Mouse (Mus musculus): ENCODE data around the gene Rin1. TPM values are rescaled to one million over a fixed set of nuclear protein-coding genes. Genes with fewer than 3 reads are reported as not detected.
A peak's percentile ranks its signal among the peaks of the same experiment; 100 is the strongest.

Gene Rin1
- total RNA-seq, 1 experiment, result 16.5 TPM

- H3K36me3 ChIP-seq (ENCODE audit: control insufficient read depth, insufficient read depth, low read length, poor library complexity, severe bottlenecking), result peaks cover 12% of the 10 kb centered on the region
- DNase-seq (ENCODE audit: low read depth, low spot score), result peak; percentile 95
- no peak for TF ChIP-seq ZC3H11A (IDR thresholded peaks at IDR 0.05; ENCODE audit: borderline replicate concordance, low read depth, low read length)
- TF ChIP-seq CHD2 (IDR thresholded peaks at IDR 0.05; ENCODE audit: low read depth, low read length), result no peak
- TF ChIP-seq ZNF384 (IDR thresholded peaks at IDR 0.05; ENCODE audit: low read depth, low read length), result no peak
- TF ChIP-seq HCFC1 (IDR thresholded peaks at IDR 0.05; ENCODE audit: borderline replicate concordance, insufficient read depth, low read length), result no peak; the same call in 1 of the 2 replicates
- no peak for TF ChIP-seq MAFK (IDR thresholded peaks at IDR 0.05; ENCODE audit: insufficient read depth, low read depth, low read length)
- no peak overlapping the region for H3K4me3 ChIP-seq (ENCODE audit: insufficient read depth in 1 of 2, low read depth in 1 of 2, low read length in 2 of 2, poor library complexity in 1 of 2, severe bottlenecking in 1 of 2)
- H3K9me3 ChIP-seq (ENCODE audit: control insufficient read depth, insufficient read depth, low read depth, low read length), result no peaks in the 10 kb centered on the region
- no peak overlapping the region for H3K9ac ChIP-seq (ENCODE audit: insufficient read depth, low read depth, low read length, poor library complexity, severe bottlenecking)
- in situ Hi-C loops (cut with MboI; ENCODE audit: low sequenced_read_pairs in 2 of 2, unreplicated experiment in 2 of 2), result no loop called here
- peaks cover 0 to 17% of the 10 kb centered on the region in 2 experiments; a peak in 1 of 4 replicates for H3K4me1 ChIP-seq (ENCODE audit: control insufficient read depth in 2 of 2, insufficient read depth in 2 of 2, low read length in 2 of 2, poor library complexity in 1 of 2)
- no peak overlapping the region for H3K27ac ChIP-seq (ENCODE audit: insufficient read depth, low read depth, low read length, poor library complexity, severe bottlenecking)
Observed at GRCm38 (mm10) chr19:5094243-5094632, 44.0 kb downstream of the Rin1 start.

- no peak for DNase-seq (ENCODE audit: low read depth, low spot score)
- Histone ChIP-seq H3K9ac (ENCODE audit: insufficient read depth, low read depth, low read length, poor library complexity, severe bottlenecking) (no peak overlapping the region), H3K4me3 (ENCODE audit: insufficient read depth in 1 of 2, low read depth in 1 of 2, low read length in 2 of 2, poor library complexity in 1 of 2, severe bottlenecking in 1 of 2) (no peak overlapping the region)
Observed at GRCm38 (mm10) chr19:5094746-5095417, 44.6 kb downstream of the Rin1 start.

GRCm38 (mm10) chr19:5095887-5096474, 45.7 kb downstream of the Rin1 start:
- no peaks in the 10 kb centered on the region for H3K9me3 ChIP-seq (ENCODE audit: control insufficient read depth, insufficient read depth, low read depth, low read length)
- no peak for DNase-seq (ENCODE audit: low read depth, low spot score)
- TF ChIP-seq HCFC1 (IDR thresholded peaks at IDR 0.05; ENCODE audit: borderline replicate concordance, insufficient read depth, low read length) (no peak), MAFK (IDR thresholded peaks at IDR 0.05; ENCODE audit: insufficient read depth, low read depth, low read length) (no peak), CHD2 (IDR thresholded peaks at IDR 0.05; ENCODE audit: low read depth, low read length) (no peak), ZC3H11A (IDR thresholded peaks at IDR 0.05; ENCODE audit: borderline replicate concordance, low read depth, low read length) (no peak), ZNF384 (IDR thresholded peaks at IDR 0.05; ENCODE audit: low read depth, low read length) (no peak)
- in situ Hi-C loops (cut with MboI; ENCODE audit: low sequenced_read_pairs in 2 of 2, unreplicated experiment in 2 of 2), result no loop called here
- H3K27ac ChIP-seq (ENCODE audit: insufficient read depth, low read depth, low read length, poor library complexity, severe bottlenecking), result no peak overlapping the region
- H3K4me3 ChIP-seq (ENCODE audit: insufficient read depth in 1 of 2, low read depth in 1 of 2, low read length in 2 of 2, poor library complexity in 1 of 2, severe bottlenecking in 1 of 2), result no peak overlapping the region
- H3K36me3 ChIP-seq (ENCODE audit: control insufficient read depth, insufficient read depth, low read length, poor library complexity, severe bottlenecking), result peaks cover 24% of the 10 kb centered on the region
- H3K4me1 ChIP-seq (ENCODE audit: control insufficient read depth in 2 of 2, insufficient read depth in 2 of 2, low read length in 2 of 2, poor library complexity in 1 of 2), result peaks cover 0 to 18% of the 10 kb centered on the region in 2 experiments; a peak in 1 of 4 replicates
- no peak overlapping the region for H3K9ac ChIP-seq (ENCODE audit: insufficient read depth, low read depth, low read length, poor library complexity, severe bottlenecking)

More at GRCm38 (mm10) chr19:5094746-5095417, 44.6 kb downstream of the Rin1 start:
- in situ Hi-C loops (cut with MboI; ENCODE audit: low sequenced_read_pairs in 2 of 2, unreplicated experiment in 2 of 2), result no loop called here
- H3K36me3 ChIP-seq (ENCODE audit: control insufficient read depth, insufficient read depth, low read length, poor library complexity, severe bottlenecking), result peaks cover 15% of the 10 kb centered on the region
- peaks cover 0 to 18% of the 10 kb centered on the region in 2 experiments; a peak in 1 of 4 replicates for H3K4me1 ChIP-seq (ENCODE audit: control insufficient read depth in 2 of 2, insufficient read depth in 2 of 2, low read length in 2 of 2, poor library complexity in 1 of 2)
- no peaks in the 10 kb centered on the region for H3K9me3 ChIP-seq (ENCODE audit: control insufficient read depth, insufficient read depth, low read depth, low read length)
- TF ChIP-seq ZC3H11A (IDR thresholded peaks at IDR 0.05; ENCODE audit: borderline replicate concordance, low read depth, low read length) (no peak), CHD2 (IDR thresholded peaks at IDR 0.05; ENCODE audit: low read depth, low read length) (no peak), HCFC1 (IDR thresholded peaks at IDR 0.05; ENCODE audit: borderline replicate concordance, insufficient read depth, low read length) (no peak), ZNF384 (IDR thresholded peaks at IDR 0.05; ENCODE audit: low read depth, low read length) (no peak), MAFK (IDR thresholded peaks at IDR 0.05; ENCODE audit: insufficient read depth, low read depth, low read length) (no peak)
- no peak overlapping the region for H3K27ac ChIP-seq (ENCODE audit: insufficient read depth, low read depth, low read length, poor library complexity, severe bottlenecking)

GRCm38 (mm10) chr19:5097521-5098362, 47.5 kb downstream of the Rin1 start:
- Histone ChIP-seq H3K27ac (ENCODE audit: insufficient read depth, low read depth, low read length, poor library complexity, severe bottlenecking) (no peak overlapping the region), H3K4me3 (ENCODE audit: insufficient read depth in 1 of 2, low read depth in 1 of 2, low read length in 2 of 2, poor library complexity in 1 of 2, severe bottlenecking in 1 of 2) (peak overlapping the region; percentile 64 to 72; a peak in 3 of 4 replicates), H3K4me1 (ENCODE audit: control insufficient read depth in 2 of 2, insufficient read depth in 2 of 2, low read length in 2 of 2, poor library complexity in 1 of 2) (peaks cover 0 to 20% of the 10 kb centered on the region in 2 experiments; a peak in 1 of 4 replicates), H3K9ac (ENCODE audit: insufficient read depth, low read depth, low read length, poor library complexity, severe bottlenecking) (peak overlapping the region; percentile 74), H3K36me3 (ENCODE audit: control insufficient read depth, insufficient read depth, low read length, poor library complexity, severe bottlenecking) (peaks cover 24% of the 10 kb centered on the region), H3K9me3 (ENCODE audit: control insufficient read depth, insufficient read depth, low read depth, low read length) (no peaks in the 10 kb centered on the region)
- in situ Hi-C loops (cut with MboI; ENCODE audit: low sequenced_read_pairs in 2 of 2, unreplicated experiment in 2 of 2), result no loop called here
- no peak for TF ChIP-seq ZC3H11A (IDR thresholded peaks at IDR 0.05; ENCODE audit: borderline replicate concordance, low read depth, low read length)
- TF ChIP-seq MAFK (IDR thresholded peaks at IDR 0.05; ENCODE audit: insufficient read depth, low read depth, low read length), result no peak
- TF ChIP-seq HCFC1 (IDR thresholded peaks at IDR 0.05; ENCODE audit: borderline replicate concordance, insufficient read depth, low read length), result no peak
- no peak for TF ChIP-seq ZNF384 (IDR thresholded peaks at IDR 0.05; ENCODE audit: low read depth, low read length)
- TF ChIP-seq CHD2 (IDR thresholded peaks at IDR 0.05; ENCODE audit: low read depth, low read length), result no peak
- DNase-seq (ENCODE audit: low read depth, low spot score), result no peak

Data from ES-E14 (cell line).